Mouse (Mus musculus): ENCODE results near the gene Tax1bp3. TPM values are rescaled to one million over a fixed set of nuclear protein-coding genes. Genes with fewer than 3 reads are reported as not detected.

Gene Tax1bp3
- polyA plus RNA-seq, 2 experiments: 106 to 224 TPM

DNA sequence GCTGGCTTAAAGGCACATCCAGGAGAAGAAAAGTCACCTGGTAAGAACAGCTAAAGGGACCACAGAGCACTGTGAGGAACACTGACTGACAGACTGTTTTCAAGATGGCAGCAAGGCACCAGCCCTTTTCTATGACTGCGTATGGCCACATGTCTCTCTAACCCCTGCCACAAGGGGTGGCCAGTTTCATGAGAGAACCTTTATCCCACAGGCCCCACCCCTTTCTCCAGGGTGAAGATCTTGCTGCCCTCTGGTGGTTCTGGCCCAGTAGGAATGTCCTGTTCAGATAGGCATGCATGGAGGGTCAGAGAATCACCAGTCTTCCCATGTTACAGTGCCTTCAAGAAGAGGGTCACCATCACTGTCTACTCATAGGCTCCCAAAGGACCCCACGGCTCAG lies 47.1 kb downstream of the Tax1bp3 start:
- ATAC-seq (ENCODE audit: low FRiP score, low read depth): no peak
- no peaks in the 10 kb centered on the region for H3K27me3 ChIP-seq (ENCODE audit: control insufficient read depth, insufficient read depth, low read length)
- H3K4me1 ChIP-seq (ENCODE audit: control insufficient read depth, insufficient read depth, low read length): no peaks in the 10 kb centered on the region
- H3K4me2 ChIP-seq (replicated peaks; ENCODE audit: low read depth, low read length, severe bottlenecking): no peak overlapping the region
- no peak for TF ChIP-seq POLR2A (IDR thresholded peaks at IDR 0.05; ENCODE audit: borderline replicate concordance, extremely low read depth, insufficient read depth, insufficient read length)
- H3K9me3 ChIP-seq (ENCODE audit: control insufficient read depth, low read length): no peaks in the 10 kb centered on the region
- no peak overlapping the region for H3K4me3 ChIP-seq (replicated peaks; ENCODE audit: low read length)
- H3K9ac ChIP-seq (ENCODE audit: low read depth, low read length, severe bottlenecking): no peak overlapping the region
- 67% methylated on average over 2 of the region's 2 CpGs for whole genome bisulfite sequencing
- no peak for DNase-seq (ENCODE audit: low spot score)
- no peaks in the 10 kb centered on the region for H3K36me3 ChIP-seq (ENCODE audit: control insufficient read depth, insufficient read depth, low read length)
- no peak overlapping the region for H3K27ac ChIP-seq (replicated peaks; ENCODE audit: low read depth, low read length)

DNA sequence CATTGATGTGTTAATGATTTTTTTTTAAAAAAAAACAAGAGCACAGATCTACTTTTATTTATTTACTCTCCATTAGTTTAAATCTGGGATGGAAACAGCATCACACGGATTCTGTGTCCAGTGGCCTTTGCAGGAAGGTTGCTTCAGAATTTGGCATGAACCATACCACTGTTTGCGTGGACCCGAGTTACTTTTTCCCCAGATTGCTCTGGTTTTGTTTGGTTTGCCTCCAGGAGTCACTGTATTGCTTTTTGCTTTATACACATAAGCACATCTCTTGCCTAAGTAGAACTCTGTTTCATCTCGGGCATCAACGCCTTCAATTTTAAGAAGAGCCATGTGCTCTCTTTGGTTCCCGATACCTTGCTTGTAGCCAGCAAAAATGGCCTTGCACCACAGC lies 49.0 kb downstream of the Tax1bp3 start:
- H3K27me3 ChIP-seq (ENCODE audit: control insufficient read depth, insufficient read depth, low read length): no peaks in the 10 kb centered on the region
- no peak overlapping the region for H3K4me3 ChIP-seq (replicated peaks; ENCODE audit: low read length)
- H3K9me3 ChIP-seq (ENCODE audit: control insufficient read depth, low read length): no peaks in the 10 kb centered on the region
- DNase-seq (ENCODE audit: low spot score): no peak
- no peaks in the 10 kb centered on the region for H3K4me1 ChIP-seq (ENCODE audit: control insufficient read depth, insufficient read depth, low read length)
- H3K9ac ChIP-seq (ENCODE audit: low read depth, low read length, severe bottlenecking): no peak overlapping the region
- H3K27ac ChIP-seq (replicated peaks; ENCODE audit: low read depth, low read length): no peak overlapping the region
- H3K36me3 ChIP-seq (ENCODE audit: control insufficient read depth, insufficient read depth, low read length): no peaks in the 10 kb centered on the region
- H3K4me2 ChIP-seq (replicated peaks; ENCODE audit: low read depth, low read length, severe bottlenecking): no peak overlapping the region
- ATAC-seq (ENCODE audit: low FRiP score, low read depth): no peak
- WGBS: 86% methylated on average over 6 of the region's 6 CpGs
- TF ChIP-seq POLR2A (IDR thresholded peaks at IDR 0.05; ENCODE audit: borderline replicate concordance, extremely low read depth, insufficient read depth, insufficient read length): no peak

DNA sequence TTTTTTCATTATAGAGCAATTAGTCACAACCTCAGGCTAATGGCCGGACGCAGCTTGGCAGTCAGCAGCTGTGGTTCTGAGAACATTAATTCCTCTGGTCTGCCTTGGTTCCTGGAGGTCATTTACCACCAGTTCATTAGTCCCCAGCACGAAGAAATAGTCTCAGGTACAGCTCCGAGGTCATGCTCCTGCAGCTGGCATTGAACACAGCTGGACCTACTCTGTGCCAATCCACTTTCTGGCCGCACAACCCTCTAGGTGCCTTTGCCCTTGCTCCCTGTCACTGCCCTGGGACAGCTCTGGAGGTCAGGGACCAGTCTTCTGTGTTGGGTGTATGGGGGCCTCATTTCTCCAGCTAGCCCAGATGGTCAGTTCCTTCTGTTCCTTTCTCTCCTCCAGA lies 52.0 kb downstream of the Tax1bp3 start:
- 73% methylated on average over 5 of the region's 5 CpGs for WGBS
- no peak for DNase-seq (ENCODE audit: low spot score)

DNA sequence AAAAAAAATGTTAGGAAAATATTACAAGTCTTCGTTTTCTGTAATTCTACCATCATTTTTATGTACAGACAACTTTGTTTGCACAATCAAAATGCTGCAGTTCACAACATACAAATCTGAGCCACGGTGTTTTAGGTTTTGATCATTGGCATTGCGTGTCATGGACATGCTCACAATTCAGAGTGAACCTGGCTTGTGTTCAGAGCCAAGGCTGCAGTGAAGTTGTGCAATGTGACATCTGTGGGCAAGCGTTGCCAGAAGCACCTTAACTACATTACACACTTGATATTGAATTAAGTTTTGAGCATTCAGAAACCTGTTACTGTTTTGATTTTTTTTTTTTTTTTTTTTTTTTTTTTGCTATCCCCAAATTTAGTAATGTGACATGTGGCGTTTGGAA lies 53.2 kb downstream of the Tax1bp3 start:
- Histone ChIP-seq H3K4me3 (replicated peaks; ENCODE audit: low read length) (no peak overlapping the region), H3K36me3 (ENCODE audit: control insufficient read depth, insufficient read depth, low read length) (no peaks in the 10 kb centered on the region), H3K9me3 (ENCODE audit: control insufficient read depth, low read length) (no peaks in the 10 kb centered on the region), H3K4me2 (replicated peaks; ENCODE audit: low read depth, low read length, severe bottlenecking) (no peak overlapping the region), H3K4me1 (ENCODE audit: control insufficient read depth, insufficient read depth, low read length) (no peaks in the 10 kb centered on the region), H3K9ac (ENCODE audit: low read depth, low read length, severe bottlenecking) (no peak overlapping the region), H3K27ac (replicated peaks; ENCODE audit: low read depth, low read length) (no peak overlapping the region), H3K27me3 (ENCODE audit: control insufficient read depth, insufficient read depth, low read length) (no peaks in the 10 kb centered on the region)
- no peak for ATAC-seq (ENCODE audit: low FRiP score, low read depth)
- WGBS: 90% methylated on average over 5 of the region's 5 CpGs
- DNase-seq (ENCODE audit: low spot score): no peak
- no peak for TF ChIP-seq POLR2A (IDR thresholded peaks at IDR 0.05; ENCODE audit: borderline replicate concordance, extremely low read depth, insufficient read depth, insufficient read length)

More for the DNA sequence above, 52.0 kb downstream of the Tax1bp3 start:
- no peaks in the 10 kb centered on the region for H3K4me1 ChIP-seq (ENCODE audit: control insufficient read depth, insufficient read depth, low read length)
- no peak overlapping the region for H3K4me3 ChIP-seq (replicated peaks; ENCODE audit: low read length)
- H3K4me2 ChIP-seq (replicated peaks; ENCODE audit: low read depth, low read length, severe bottlenecking): no peak overlapping the region
- no peaks in the 10 kb centered on the region for H3K9me3 ChIP-seq (ENCODE audit: control insufficient read depth, low read length)
- TF ChIP-seq POLR2A (IDR thresholded peaks at IDR 0.05; ENCODE audit: borderline replicate concordance, extremely low read depth, insufficient read depth, insufficient read length): no peak
- no peaks in the 10 kb centered on the region for H3K36me3 ChIP-seq (ENCODE audit: control insufficient read depth, insufficient read depth, low read length)
- no peak for ATAC-seq (ENCODE audit: low FRiP score, low read depth)
- no peak overlapping the region for H3K27ac ChIP-seq (replicated peaks; ENCODE audit: low read depth, low read length)
- H3K27me3 ChIP-seq (ENCODE audit: control insufficient read depth, insufficient read depth, low read length): no peaks in the 10 kb centered on the region
- no peak overlapping the region for H3K9ac ChIP-seq (ENCODE audit: low read depth, low read length, severe bottlenecking)

DNA sequence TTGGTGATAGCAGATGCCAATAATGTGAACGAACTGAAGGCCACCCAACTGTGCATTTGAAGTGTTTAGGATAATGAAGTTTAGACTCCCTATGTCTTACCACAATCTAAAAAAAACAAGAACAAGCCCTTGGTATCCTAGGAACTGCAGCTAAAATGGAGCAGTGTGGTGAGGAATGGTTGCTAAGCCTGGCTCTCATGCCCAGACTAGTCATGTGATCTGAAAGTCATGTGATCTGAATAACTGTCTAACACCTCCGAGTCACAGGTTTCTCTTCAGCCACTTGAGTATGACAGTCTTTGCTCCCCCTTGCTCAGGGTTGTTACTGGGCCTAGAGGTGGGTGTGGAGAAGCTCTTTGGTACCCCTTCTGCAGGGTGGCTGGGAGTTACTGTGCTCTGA lies 55.6 kb downstream of the Tax1bp3 start:
- Histone ChIP-seq H3K27ac (replicated peaks; ENCODE audit: low read depth, low read length) (no peak overlapping the region), H3K36me3 (ENCODE audit: control insufficient read depth, insufficient read depth, low read length) (no peaks in the 10 kb centered on the region), H3K4me1 (ENCODE audit: control insufficient read depth, insufficient read depth, low read length) (peaks cover 22% of the 10 kb centered on the region), H3K27me3 (ENCODE audit: control insufficient read depth, insufficient read depth, low read length) (no peaks in the 10 kb centered on the region), H3K4me2 (replicated peaks; ENCODE audit: low read depth, low read length, severe bottlenecking) (no peak overlapping the region), H3K9ac (ENCODE audit: low read depth, low read length, severe bottlenecking) (no peak overlapping the region), H3K9me3 (ENCODE audit: control insufficient read depth, low read length) (no peaks in the 10 kb centered on the region), H3K4me3 (replicated peaks; ENCODE audit: low read length) (no peak overlapping the region)
- 68% methylated on average over 2 of the region's 2 CpGs for WGBS
- ATAC-seq (ENCODE audit: low FRiP score, low read depth) (no peak), DNase-seq (ENCODE audit: low spot score) (no peak)
- no peak for TF ChIP-seq POLR2A (IDR thresholded peaks at IDR 0.05; ENCODE audit: borderline replicate concordance, extremely low read depth, insufficient read depth, insufficient read length)

Other genes with a start within 250 kb of the Tax1bp3 start
- gene Atp2a3, start 215.9 kb upstream of the Tax1bp3 start, polyA plus RNA-seq (2012; rRNA removed): 2.6 and 2.7 TPM in 2 replicates
- 2.3 TPM in 2 replicates for gene Atp2a3, start 215.9 kb upstream of the Tax1bp3 start, polyA plus RNA-seq (2014; fragmentation: Nextera tagmentation; extraction: Ambion mirVana)
- gene P2rx1, start 178.0 kb upstream of the Tax1bp3 start, polyA plus RNA-seq (2012; rRNA removed): 1.8 and 2.1 TPM in 2 replicates
- 1.9 and 2.2 TPM in 2 replicates for gene P2rx1, start 178.0 kb upstream of the Tax1bp3 start, polyA plus RNA-seq (2014; fragmentation: Nextera tagmentation; extraction: Ambion mirVana)
- 11.1 and 11.4 TPM in 2 replicates for gene Camkk1, start 158.1 kb upstream of the Tax1bp3 start, polyA plus RNA-seq (2012; rRNA removed)
- 5.5 and 5.8 TPM in 2 replicates for gene Camkk1, start 158.1 kb upstream of the Tax1bp3 start, polyA plus RNA-seq (2014; fragmentation: Nextera tagmentation; extraction: Ambion mirVana)
- gene Ncbp3, start 129.3 kb upstream of the Tax1bp3 start, polyA plus RNA-seq (2012; rRNA removed): 6.3 and 7.1 TPM in 2 replicates
- gene Ncbp3, start 129.3 kb upstream of the Tax1bp3 start, polyA plus RNA-seq (2014; fragmentation: Nextera tagmentation; extraction: Ambion mirVana): 10.1 and 11.7 TPM in 2 replicates
- gene Itgae, start 86.5 kb upstream of the Tax1bp3 start, polyA plus RNA-seq (2012; rRNA removed): 0.12 and 0.15 TPM in 2 replicates
- 0.35 and 0.37 TPM in 2 replicates for gene Itgae, start 86.5 kb upstream of the Tax1bp3 start, polyA plus RNA-seq (2014; fragmentation: Nextera tagmentation; extraction: Ambion mirVana)
- 5.5 and 6.1 TPM in 2 replicates for gene Haspin, start 38.8 kb upstream of the Tax1bp3 start, polyA plus RNA-seq (2012; rRNA removed)
- gene Haspin, start 38.8 kb upstream of the Tax1bp3 start, polyA plus RNA-seq (2014; fragmentation: Nextera tagmentation; extraction: Ambion mirVana): 11.2 and 12.6 TPM in 2 replicates
- gene P2rx5, start 16.7 kb upstream of the Tax1bp3 start, polyA plus RNA-seq (2012; rRNA removed): 1.5 and 1.7 TPM in 2 replicates
- 1.0 and 1.3 TPM in 2 replicates for gene P2rx5, start 16.7 kb upstream of the Tax1bp3 start, polyA plus RNA-seq (2014; fragmentation: Nextera tagmentation; extraction: Ambion mirVana)
- 64.7 and 79.8 TPM in 2 replicates for gene Emc6, start within 50 bp of the Tax1bp3 start, polyA plus RNA-seq (2012; rRNA removed)
- 101 and 102 TPM in 2 replicates for gene Emc6, start within 50 bp of the Tax1bp3 start, polyA plus RNA-seq (2014; fragmentation: Nextera tagmentation; extraction: Ambion mirVana)
- 25.9 and 32.0 TPM in 2 replicates for gene Ctns, start 22.0 kb downstream of the Tax1bp3 start, polyA plus RNA-seq (2012; rRNA removed)
- gene Ctns, start 22.0 kb downstream of the Tax1bp3 start, polyA plus RNA-seq (2014; fragmentation: Nextera tagmentation; extraction: Ambion mirVana): 24.6 and 27.4 TPM in 2 replicates
- 3.0 and 3.1 TPM in 2 replicates for gene Shpk, start 22.4 kb downstream of the Tax1bp3 start, polyA plus RNA-seq (2012; rRNA removed)
- gene Shpk, start 22.4 kb downstream of the Tax1bp3 start, polyA plus RNA-seq (2014; fragmentation: Nextera tagmentation; extraction: Ambion mirVana): 1.8 and 2.8 TPM in 2 replicates
- 0.20 and 0.22 TPM in 2 replicates for gene Trpv1, start 57.2 kb downstream of the Tax1bp3 start, polyA plus RNA-seq (2012; rRNA removed)
- 0.41 TPM in 1 of 2 replicates, not detected in the other for gene Trpv1, start 57.2 kb downstream of the Tax1bp3 start, polyA plus RNA-seq (2014; fragmentation: Nextera tagmentation; extraction: Ambion mirVana)
- gene Trpv3, start 90.3 kb downstream of the Tax1bp3 start, polyA plus RNA-seq (2012; rRNA removed): 0.41 and 0.54 TPM in 2 replicates
- 0.47 and 0.55 TPM in 2 replicates for gene Trpv3, start 90.3 kb downstream of the Tax1bp3 start, polyA plus RNA-seq (2014; fragmentation: Nextera tagmentation; extraction: Ambion mirVana)
- gene Aspa, start 152.5 kb downstream of the Tax1bp3 start, polyA plus RNA-seq (2012; rRNA removed): 1.1 TPM in 2 replicates
- 0.76 and 1.0 TPM in 2 replicates for gene Aspa, start 152.5 kb downstream of the Tax1bp3 start, polyA plus RNA-seq (2014; fragmentation: Nextera tagmentation; extraction: Ambion mirVana)
- gene Gm49340, start 152.7 kb downstream of the Tax1bp3 start, polyA plus RNA-seq (2012; rRNA removed): not detected in 2 replicates
- not detected in 2 replicates for gene Gm49340, start 152.7 kb downstream of the Tax1bp3 start, polyA plus RNA-seq (2014; fragmentation: Nextera tagmentation; extraction: Ambion mirVana)
- not detected in 2 replicates for gene Spata22, start 152.7 kb downstream of the Tax1bp3 start, polyA plus RNA-seq (2012; rRNA removed)
- gene Spata22, start 152.7 kb downstream of the Tax1bp3 start, polyA plus RNA-seq (2014; fragmentation: Nextera tagmentation; extraction: Ambion mirVana): not detected in 2 replicates
- not detected in 2 replicates for gene Olfr20, start 173.7 kb downstream of the Tax1bp3 start, polyA plus RNA-seq (2012; rRNA removed)
- not detected in 2 replicates for gene Olfr20, start 173.7 kb downstream of the Tax1bp3 start, polyA plus RNA-seq (2014; fragmentation: Nextera tagmentation; extraction: Ambion mirVana)
- not detected in 2 replicates for gene Olfr376, start 194.2 kb downstream of the Tax1bp3 start, polyA plus RNA-seq (2012; rRNA removed)
- not detected in 2 replicates for gene Olfr376, start 194.2 kb downstream of the Tax1bp3 start, polyA plus RNA-seq (2014; fragmentation: Nextera tagmentation; extraction: Ambion mirVana)
- not detected in 2 replicates for gene Olfr1, start 222.5 kb downstream of the Tax1bp3 start, polyA plus RNA-seq (2012; rRNA removed)
- gene Olfr1, start 222.5 kb downstream of the Tax1bp3 start, polyA plus RNA-seq (2014; fragmentation: Nextera tagmentation; extraction: Ambion mirVana): not detected in 2 replicates

Measured in limb, embryonic 14.5 days (tissue).